Mouse (Mus musculus): ENCODE measurements around the gene Ppm1h. TPM values are rescaled to one million over a fixed set of nuclear protein-coding genes. Genes with fewer than 3 reads are reported as not detected.

The Ppm1h gene
- total RNA-seq, 2 experiments from 2014 or later, result 97.9 to 105 TPM

GRCm38 (mm10) chr10:122732146-122732545 lies 53.6 kb downstream of the Ppm1h start:
- no peak for TF ChIP-seq CTCF (IDR thresholded peaks at IDR 0.05)
- Histone ChIP-seq H3K27ac (no peak overlapping the region), H3K4me3 (no peak overlapping the region)
- intact Hi-C loops (cut with DNase I), result no loop called here
- DNase-seq (ENCODE audit: extremely low spot score in 1 of 2, low spot score in 2 of 2), result no peak

DNA sequence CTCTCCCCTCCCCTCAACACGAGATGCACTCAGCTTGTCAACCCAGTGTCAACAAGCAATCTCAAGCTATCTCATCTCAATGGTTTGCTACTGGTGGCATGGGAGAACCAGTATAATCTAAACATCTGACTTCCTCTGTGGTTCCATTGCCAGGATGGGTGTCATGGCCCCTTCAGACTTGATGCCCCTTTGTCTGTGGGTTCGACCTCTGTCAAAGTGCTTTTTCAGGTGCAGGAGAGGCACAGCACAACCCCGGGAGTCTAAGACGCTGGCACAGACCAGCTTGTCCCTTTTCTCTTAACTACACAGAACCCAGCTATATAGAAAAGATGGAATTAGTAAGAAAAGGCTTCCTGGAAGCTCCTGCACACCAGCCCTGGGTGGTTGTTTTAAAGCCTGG lies 56.0 kb downstream of the Ppm1h start:
- no peak overlapping the region for H3K27ac ChIP-seq
- no peak overlapping the region for H3K4me3 ChIP-seq
- TF ChIP-seq CTCF (IDR thresholded peaks at IDR 0.05), result no peak
- intact Hi-C loops (cut with DNase I), result no loop called here
- DNase-seq (ENCODE audit: extremely low spot score in 1 of 2, low spot score in 2 of 2), result no peak

DNA sequence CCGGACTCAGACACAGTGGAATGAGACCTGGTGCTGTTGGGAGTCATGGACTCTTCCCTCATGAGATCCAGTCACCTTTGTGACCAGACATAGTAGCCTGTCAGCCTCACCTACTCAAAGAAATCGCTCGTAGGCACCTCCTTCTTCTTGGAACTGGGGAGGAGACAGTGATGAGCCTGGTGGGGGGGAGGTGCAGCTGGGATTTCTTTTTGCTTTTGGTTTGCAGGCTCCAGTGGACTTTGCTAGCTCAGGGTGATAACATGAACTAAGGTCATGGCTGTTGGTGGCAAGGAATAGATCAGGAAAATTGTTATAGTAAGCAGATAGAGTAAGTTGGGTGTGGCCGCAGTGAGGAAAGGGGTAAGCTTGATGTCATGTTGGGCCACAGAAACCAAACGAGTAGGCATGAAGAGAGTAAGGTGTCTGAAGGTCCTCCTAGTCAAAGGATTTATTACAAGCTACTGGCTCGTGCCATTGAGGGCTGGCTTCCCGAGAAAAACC lies 56.8 kb downstream of the Ppm1h start:
- no peak overlapping the region for H3K4me3 ChIP-seq
- intact Hi-C loops (cut with DNase I), result no loop called here

GRCm38 (mm10) chr10:122736835-122737234 lies 58.3 kb downstream of the Ppm1h start:
- DNase-seq (ENCODE audit: extremely low spot score in 1 of 2, low spot score in 2 of 2), result no peak
- no peak for TF ChIP-seq CTCF (IDR thresholded peaks at IDR 0.05)
- Histone ChIP-seq H3K27ac (no peak overlapping the region), H3K4me3 (no peak overlapping the region)
- intact Hi-C loops (cut with DNase I), result no loop called here

More for the DNA sequence above, 56.8 kb downstream of the Ppm1h start:
- no peak for TF ChIP-seq CTCF (IDR thresholded peaks at IDR 0.05)
- no peak overlapping the region for H3K27ac ChIP-seq
- DNase-seq (ENCODE audit: extremely low spot score in 1 of 2, low spot score in 2 of 2), result no peak

DNA sequence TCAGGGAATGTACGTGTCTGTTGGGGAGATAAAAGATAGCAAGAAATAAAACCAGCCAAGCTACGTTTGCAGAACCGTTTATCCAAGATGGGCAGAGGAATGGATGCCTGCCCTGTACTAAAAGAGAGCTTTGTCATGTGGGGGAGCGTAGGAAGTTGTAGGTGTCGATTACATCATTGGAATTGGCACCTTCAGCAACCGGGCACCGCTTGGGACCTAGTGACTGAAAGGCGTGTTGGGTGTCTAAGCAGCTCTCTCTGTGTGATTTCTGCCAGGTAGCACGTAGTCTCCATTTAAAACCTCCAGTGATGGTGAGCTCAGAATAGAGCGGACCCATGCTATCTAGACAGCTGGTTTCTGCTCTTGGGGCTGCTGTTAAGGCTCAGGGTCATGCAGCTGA lies 60.0 kb downstream of the Ppm1h start:
- intact Hi-C loops (cut with DNase I), result loop anchor here (2.0 kb wide), 1 partner anchor 22 kb away; no protein-coding TSS in a partner anchor
- H3K4me3 ChIP-seq, result no peak overlapping the region
- DNase-seq (ENCODE audit: extremely low spot score in 1 of 2, low spot score in 2 of 2), result peak in 1 of 2 experiments; percentile 54
- H3K27ac ChIP-seq, result peak overlapping the region; percentile 78
- no peak for TF ChIP-seq CTCF (IDR thresholded peaks at IDR 0.05)

DNA sequence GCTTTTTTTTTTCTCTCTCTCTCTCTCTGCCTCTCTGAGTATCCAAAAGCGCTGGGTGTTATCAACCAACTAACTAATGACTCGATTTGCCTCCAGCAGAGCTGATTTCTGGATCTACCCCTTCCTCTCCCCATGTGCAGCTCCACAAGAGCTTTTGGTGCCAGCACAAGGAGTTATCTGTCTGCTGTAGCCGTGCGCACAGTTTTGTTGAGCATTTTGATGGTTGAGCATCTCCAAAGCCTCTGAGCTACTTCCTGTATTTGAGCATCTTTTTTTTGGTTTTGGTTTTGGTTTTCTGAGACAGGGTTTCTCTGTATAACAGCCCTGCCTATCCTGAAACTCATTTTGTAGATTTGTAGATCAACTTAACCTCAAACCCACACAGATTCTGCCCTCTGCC lies 60.5 kb downstream of the Ppm1h start:
- intact Hi-C loops (cut with DNase I), result loop anchor here (2.0 kb wide), 1 partner anchor 22 kb away; no protein-coding TSS in a partner anchor
- DNase-seq (ENCODE audit: extremely low spot score in 1 of 2, low spot score in 2 of 2), result no peak
- peak overlapping the region; percentile 78 for H3K27ac ChIP-seq
- no peak for TF ChIP-seq CTCF (IDR thresholded peaks at IDR 0.05)
- H3K4me3 ChIP-seq, result no peak overlapping the region

GRCm38 (mm10) chr10:122740117-122740516 lies 61.6 kb downstream of the Ppm1h start:
- TF ChIP-seq CTCF (IDR thresholded peaks at IDR 0.05), result no peak
- peak overlapping the region; percentile 77; the same call in 1 of the 2 replicates for H3K27ac ChIP-seq
- no peak overlapping the region for H3K4me3 ChIP-seq
- DNase-seq (ENCODE audit: extremely low spot score in 1 of 2, low spot score in 2 of 2), result no peak
- intact Hi-C loops (cut with DNase I), result no loop called here

DNA sequence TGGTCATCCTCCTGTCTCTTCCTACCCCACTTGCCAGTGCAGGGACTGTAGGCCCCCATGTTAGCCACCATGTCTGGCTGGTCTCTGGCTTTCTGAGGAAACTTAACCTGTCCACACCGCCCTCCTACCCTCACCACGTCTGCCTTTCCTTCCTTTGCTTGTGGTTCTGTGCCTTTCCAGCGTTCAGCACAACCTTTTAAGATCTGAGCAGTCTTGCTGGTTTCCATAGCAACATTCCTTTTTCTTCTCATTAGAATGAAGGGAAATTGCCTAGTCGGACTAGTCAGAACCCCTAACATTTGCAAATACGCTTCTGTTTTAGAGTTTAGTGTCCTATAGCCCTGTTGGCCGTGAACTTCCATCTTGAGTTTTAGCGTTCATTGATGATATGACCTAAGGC lies 62.6 kb downstream of the Ppm1h start:
- Histone ChIP-seq H3K4me3 (no peak overlapping the region), H3K27ac (peak overlapping the region; percentile 77)
- TF ChIP-seq CTCF (IDR thresholded peaks at IDR 0.05), result no peak
- DNase-seq (ENCODE audit: extremely low spot score in 1 of 2, low spot score in 2 of 2), result no peak
- intact Hi-C loops (cut with DNase I), result no loop called here

- intact Hi-C loops (cut with DNase I), result no loop called here
- Histone ChIP-seq H3K27ac (no peak overlapping the region; the same call in 1 of the 2 replicates), H3K4me3 (no peak overlapping the region)
- no peak for DNase-seq (ENCODE audit: extremely low spot score in 1 of 2, low spot score in 2 of 2)
- no peak for TF ChIP-seq CTCF (IDR thresholded peaks at IDR 0.05)
Observed at GRCm38 (mm10) chr10:122742136-122742535, 63.6 kb downstream of the Ppm1h start.

DNA sequence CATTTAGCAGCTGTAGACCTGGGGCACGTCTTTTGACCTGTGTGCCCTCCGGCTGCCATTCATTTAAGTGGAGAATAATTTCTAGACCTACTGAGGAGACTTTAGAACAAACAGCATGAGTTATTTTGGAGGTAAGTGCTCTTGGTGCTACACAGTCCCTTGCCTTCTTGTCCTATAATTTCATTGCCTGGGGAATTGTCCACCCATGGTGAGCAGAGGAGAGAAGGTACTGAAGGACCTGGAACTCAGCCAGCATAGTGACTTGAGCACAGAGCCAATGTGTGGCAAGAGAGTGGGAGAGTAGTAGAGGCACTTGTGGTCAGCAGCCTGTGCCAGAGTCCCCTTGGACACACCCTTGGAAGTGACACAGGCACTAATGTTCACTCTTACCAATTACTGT lies 64.8 kb downstream of the Ppm1h start:
- no peak overlapping the region for H3K27ac ChIP-seq
- no peak overlapping the region for H3K4me3 ChIP-seq
- DNase-seq (ENCODE audit: extremely low spot score in 1 of 2, low spot score in 2 of 2), result no peak
- intact Hi-C loops (cut with DNase I), result no loop called here
- TF ChIP-seq CTCF (IDR thresholded peaks at IDR 0.05), result no peak

- no peak for TF ChIP-seq CTCF (IDR thresholded peaks at IDR 0.05)
- Histone ChIP-seq H3K27ac (no peak overlapping the region), H3K4me3 (no peak overlapping the region)
- DNase-seq (ENCODE audit: extremely low spot score in 1 of 2, low spot score in 2 of 2), result no peak
- intact Hi-C loops (cut with DNase I), result no loop called here
Observed at GRCm38 (mm10) chr10:122744970-122745369, 66.4 kb downstream of the Ppm1h start.

DNA sequence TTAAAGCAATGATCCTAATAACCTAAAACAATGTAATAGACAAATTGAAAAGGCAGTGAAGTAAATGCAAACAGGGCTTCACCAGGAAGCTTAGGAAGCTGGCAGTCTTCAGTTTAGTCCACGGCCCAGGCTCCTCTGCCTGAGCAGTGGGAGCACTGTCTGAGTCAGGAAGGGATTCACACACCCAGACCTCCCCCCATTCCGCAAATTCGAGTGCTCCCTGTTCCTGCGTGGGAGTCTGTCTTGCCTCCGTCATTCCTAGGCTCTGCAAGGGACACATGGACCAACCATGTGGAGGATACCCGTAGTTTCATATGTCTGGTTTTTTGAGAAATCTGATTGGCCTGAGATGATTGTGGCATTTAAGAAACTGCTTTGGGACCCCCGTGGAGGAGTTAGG lies 67.6 kb downstream of the Ppm1h start:
- no peak overlapping the region for H3K4me3 ChIP-seq
- no peak overlapping the region for H3K27ac ChIP-seq
- no peak for TF ChIP-seq CTCF (IDR thresholded peaks at IDR 0.05)
- no peak for DNase-seq (ENCODE audit: extremely low spot score in 1 of 2, low spot score in 2 of 2)
- intact Hi-C loops (cut with DNase I), result no loop called here

GRCm38 (mm10) chr10:122747151-122747925 lies 68.8 kb downstream of the Ppm1h start:
- no peak for TF ChIP-seq CTCF (IDR thresholded peaks at IDR 0.05)
- no peak overlapping the region for H3K27ac ChIP-seq
- intact Hi-C loops (cut with DNase I), result no loop called here
- no peak for DNase-seq (ENCODE audit: extremely low spot score in 1 of 2, low spot score in 2 of 2)
- H3K4me3 ChIP-seq, result no peak overlapping the region
